Mouse (Mus musculus) ES-E14 (cell line): ENCODE measurements around the gene Trafd1. TPM values are rescaled to one million over a fixed set of nuclear protein-coding genes. Genes with fewer than 3 reads are reported as not detected.

Source experiments
- DNase-seq: peaks from one replicate; pipeline ENCODE4 v3.0.0-alpha.2; 2013; ENCODE audit warnings: low read depth, low spot score
- H3K27ac ChIP-seq: 2 replicates; pipeline ENCODE4 v1.5.1; 2012; ENCODE audit warnings: low read depth, mild to moderate bottlenecking, low read length, moderate library complexity, mixed read lengths; ENCODE audit not compliant: poor library complexity, insufficient read depth, severe bottlenecking
- H3K36me3 ChIP-seq: 2 replicates; pipeline ENCODE4 v1.6.1; 2012; ENCODE audit warnings: mild to moderate bottlenecking, low read length, moderate library complexity, mixed read lengths; ENCODE audit not compliant: control insufficient read depth, poor library complexity, insufficient read depth, severe bottlenecking
- H3K4me1 ChIP-seq, 2 experiments: fragments of 150-350 bp in 1 of 2; sonication (generic) in 1 of 2; 2 replicates each; pipeline ENCODE4 v1.6.1; 2012; ENCODE audit warnings: low read length in 2 of 2, mild to moderate bottlenecking in 1 of 2, mixed read lengths in 1 of 2; ENCODE audit not compliant: control insufficient read depth in 2 of 2, insufficient read depth in 2 of 2, poor library complexity in 1 of 2
- H3K4me3 ChIP-seq, 2 experiments: fragments of 150-350 bp in 1 of 2; sonication (generic) in 1 of 2; 2 replicates each; pipeline ENCODE4 v1.5.1; 2012; ENCODE audit warnings: low read length in 2 of 2, low read depth in 1 of 2, mild to moderate bottlenecking in 1 of 2, mixed read lengths in 1 of 2; ENCODE audit not compliant: insufficient read depth in 1 of 2, poor library complexity in 1 of 2, severe bottlenecking in 1 of 2
- H3K9ac ChIP-seq: 2 replicates; pipeline ENCODE4 v1.6.1; 2012; ENCODE audit warnings: low read depth, mild to moderate bottlenecking, low read length, mixed read lengths; ENCODE audit not compliant: poor library complexity, insufficient read depth, severe bottlenecking
- H3K9me3 ChIP-seq: fragments of 150-350 bp; sonication (generic); 2 replicates; pipeline ENCODE4 v1.6.1; 2012; ENCODE audit warnings: low read depth, mild to moderate bottlenecking, low read length; ENCODE audit not compliant: control insufficient read depth, insufficient read depth
- CHD2 ChIP-seq: IDR thresholded peaks from 2 replicates; pipeline ENCODE4 v1.6.1; 2014; ENCODE audit warnings: mild to moderate bottlenecking, low read depth, low read length, inconsistent platforms
- HCFC1 ChIP-seq: IDR thresholded peaks from 2 replicates; pipeline ENCODE4 v1.6.1; 2012; ENCODE audit warnings: low read length, inconsistent platforms, borderline replicate concordance; ENCODE audit not compliant: insufficient read depth
- MAFK ChIP-seq: IDR thresholded peaks from 2 replicates; pipeline ENCODE4 v1.6.1; 2014; ENCODE audit warnings: mild to moderate bottlenecking, low read depth, low read length, inconsistent platforms; ENCODE audit not compliant: insufficient read depth
- ZC3H11A ChIP-seq: IDR thresholded peaks from 2 replicates; pipeline ENCODE4 v1.6.1; 2012; ENCODE audit warnings: low read depth, mild to moderate bottlenecking, inconsistent platforms, low read length, borderline replicate concordance
- ZNF384 ChIP-seq: IDR thresholded peaks from 2 replicates; pipeline ENCODE4 v1.6.1; 2012; ENCODE audit warnings: low read depth, low read length, inconsistent platforms
- in situ Hi-C, 2 experiments: fragments of 600-800 bp; cut with MboI; formaldehyde crosslinking; loops; one replicate each; pipeline ENCODE4 v1.15.1; 2025; ENCODE audit warnings: low sequenced_read_pairs in 2 of 2, inconsistent platforms in 1 of 2; ENCODE audit not compliant: unreplicated experiment in 2 of 2
- total RNA-seq: library from RNA; depleted of rRNA; stranded (reverse); fragments of 300-350 nt; gene quantifications from 2 replicates; pipeline ENCODE4 v1.2.3, GENCODE M21; 2012

Trafd1 gene
- total RNA-seq, 1 experiment = 13.8 TPM

GRCm38 (mm10) chr5:121361696-121362095 is 23.7 kb downstream of the Trafd1 start:
- in situ Hi-C loops = no loop called here
- no peaks in the 10 kb centered on the region for H3K9me3 ChIP-seq
- no peak overlapping the region for H3K9ac ChIP-seq
- no peak for DNase-seq
- no peaks in the 10 kb centered on the region for H3K4me1 ChIP-seq
- TF ChIP-seq MAFK (no peak), ZNF384 (no peak), CHD2 (no peak), ZC3H11A (no peak), HCFC1 (no peak)
- no peak overlapping the region for H3K27ac ChIP-seq
- peaks cover 40% of the 10 kb centered on the region for H3K36me3 ChIP-seq
- H3K4me3 ChIP-seq = no peak overlapping the region

- in situ Hi-C loops = no loop called here
- H3K36me3 ChIP-seq = peaks cover 32% of the 10 kb centered on the region
- TF ChIP-seq CHD2 (no peak), ZNF384 (no peak), MAFK (no peak), HCFC1 (no peak), ZC3H11A (no peak)
These were observed 26.2 kb downstream of the Trafd1 start for GRCm38 (mm10) chr5:121359229-121359628.

GRCm38 (mm10) chr5:121343997-121344396 is 41.4 kb downstream of the Trafd1 start:
- in situ Hi-C loops = no loop called here
- Histone ChIP-seq H3K4me1 (peaks cover 0 to 7% of the 10 kb centered on the region in 2 experiments; a peak in 1 of 4 replicates), H3K9me3 (no peaks in the 10 kb centered on the region), H3K36me3 (peaks cover 21% of the 10 kb centered on the region; the same call in 1 of the 2 replicates), H3K4me3 (no peak overlapping the region), H3K9ac (no peak overlapping the region), H3K27ac (no peak overlapping the region)
- no peak for DNase-seq
- no peak for TF ChIP-seq HCFC1
- no peak for TF ChIP-seq MAFK
- no peak for TF ChIP-seq ZNF384
- no peak for TF ChIP-seq CHD2
- TF ChIP-seq ZC3H11A = no peak

More at GRCm38 (mm10) chr5:121359229-121359628, 26.2 kb downstream of the Trafd1 start:
- H3K9ac ChIP-seq = no peak overlapping the region
- H3K4me1 ChIP-seq = no peaks in the 10 kb centered on the region
- no peak overlapping the region for H3K27ac ChIP-seq
- no peak overlapping the region for H3K4me3 ChIP-seq
- no peaks in the 10 kb centered on the region for H3K9me3 ChIP-seq
- DNase-seq = no peak

GRCm38 (mm10) chr5:121342490-121342889 is 42.9 kb downstream of the Trafd1 start:
- Histone ChIP-seq H3K9me3 (no peaks in the 10 kb centered on the region), H3K27ac (no peak overlapping the region), H3K4me1 (peaks cover 0 to 6% of the 10 kb centered on the region in 2 experiments; a peak in 1 of 4 replicates), H3K9ac (no peak overlapping the region), H3K36me3 (peaks cover 24% of the 10 kb centered on the region; the same call in 1 of the 2 replicates), H3K4me3 (no peak overlapping the region)
- no peak for DNase-seq
- in situ Hi-C loops = no loop called here
- TF ChIP-seq ZC3H11A = no peak

- in situ Hi-C loops = no loop called here
- H3K4me1 ChIP-seq = peaks cover 0 to 6% of the 10 kb centered on the region in 2 experiments; a peak in 1 of 4 replicates
- H3K27ac ChIP-seq = no peak overlapping the region
- DNase-seq = no peak
- peaks cover 25% of the 10 kb centered on the region; the same call in 1 of the 2 replicates for H3K36me3 ChIP-seq
- no peaks in the 10 kb centered on the region for H3K9me3 ChIP-seq
- TF ChIP-seq ZC3H11A (no peak), HCFC1 (no peak), ZNF384 (no peak), MAFK (no peak), CHD2 (no peak)
- H3K4me3 ChIP-seq = no peak overlapping the region
- H3K9ac ChIP-seq = no peak overlapping the region
These were observed 44.4 kb downstream of the Trafd1 start for GRCm38 (mm10) chr5:121340965-121341473.
